Mouse (Mus musculus) MEL (cell line): ENCODE data around the gene Slc39a7. TPM values are rescaled to one million over a fixed set of nuclear protein-coding genes. Genes with fewer than 3 reads are reported as not detected.
"Not testable (repeated sequence)": the region's sequence is repeated elsewhere in the genome, so short reads cannot be mapped to it uniquely, and the experiment has no call there.

ENCODE experiments used
- DNase-seq: peaks from one replicate; pipeline ENCODE4 v3.0.0; 2011; ENCODE audit warnings: low read depth, low spot score
- H3K27ac ChIP-seq: 2 replicates; pipeline ENCODE4 v1.5.1; 2012; ENCODE audit warnings: low read depth, mild to moderate bottlenecking, control low read depth, low read length, moderate library complexity; ENCODE audit not compliant: control insufficient read depth
- H3K27me3 ChIP-seq, 2 experiments: fragments of 150-350 bp in 1 of 2; sonication (generic) in 1 of 2; 2 replicates each; pipeline ENCODE4 v1.6.1; 2012; ENCODE audit warnings: low read length in 2 of 2, mild to moderate bottlenecking in 2 of 2, improper control_type of control experiment in 1 of 2, moderate library complexity in 1 of 2; ENCODE audit not compliant: insufficient read depth in 2 of 2, control insufficient read depth in 1 of 2
- H3K36me3 ChIP-seq, 2 experiments: 2 replicates each; pipeline ENCODE4 v1.6.1; 2012 to 2014; ENCODE audit warnings: low read length in 2 of 2, improper control_type of control experiment in 1 of 2, inconsistent platforms in 1 of 2, mild to moderate bottlenecking in 1 of 2; ENCODE audit not compliant: insufficient read depth in 2 of 2, control insufficient read depth in 1 of 2
- H3K4me1 ChIP-seq, 2 experiments: fragments of 150-350 bp in 1 of 2; sonication (generic) in 1 of 2; 2 replicates each; pipeline ENCODE4 v1.6.1; 2012; ENCODE audit warnings: low read length in 2 of 2, improper control_type of control experiment in 1 of 2, mild to moderate bottlenecking in 1 of 2; ENCODE audit not compliant: insufficient read depth in 2 of 2, control insufficient read depth in 1 of 2
- H3K4me3 ChIP-seq, 2 experiments: fragments of 150-350 bp in 1 of 2; sonication (generic) in 1 of 2; 2 replicates each; pipeline ENCODE4 v1.5.1; 2012; ENCODE audit warnings: low read depth in 2 of 2, low read length in 2 of 2, mild to moderate bottlenecking in 2 of 2, moderate library complexity in 2 of 2, control low read depth in 1 of 2, improper control_type of control experiment in 1 of 2; ENCODE audit not compliant: control insufficient read depth in 1 of 2, insufficient read depth in 1 of 2
- H3K79me2 ChIP-seq: 2 replicates; pipeline ENCODE4 v1.6.1; 2012; ENCODE audit warnings: mild to moderate bottlenecking, low read length, moderate library complexity; ENCODE audit not compliant: control insufficient read depth, poor library complexity, insufficient read depth
- H3K9ac ChIP-seq: 2 replicates; pipeline ENCODE4 v1.6.1; 2012; ENCODE audit warnings: low read depth, mild to moderate bottlenecking, control low read depth, low read length, moderate library complexity; ENCODE audit not compliant: control insufficient read depth, poor library complexity, severe bottlenecking
- H3K9me3 ChIP-seq: fragments of 150-350 bp; sonication (generic); replicated peaks from 2 replicates; pipeline ENCODE4 v1.6.1; 2012; ENCODE audit warnings: mild to moderate bottlenecking, low read length, improper control_type of control experiment, moderate library complexity; ENCODE audit not compliant: insufficient read depth
- CHD1 ChIP-seq: IDR thresholded peaks from 2 replicates; pipeline ENCODE4 v1.6.1; 2012; ENCODE audit warnings: low read depth, mild to moderate bottlenecking, inconsistent platforms, low read length, improper control_type of control experiment
- CHD2 ChIP-seq: IDR thresholded peaks from 2 replicates; pipeline ENCODE4 v1.6.1; 2011; ENCODE audit warnings: low read length, improper control_type of control experiment
- CTCF ChIP-seq, 3 experiments: IDR thresholded peaks in 2 of 3; conservative IDR thresholded peaks in 1 of 3; 2 replicates each; pipeline ENCODE4 v1.5.1; 2011 to 2012; ENCODE audit warnings: low read length in 3 of 3, low read depth in 2 of 3, mild to moderate bottlenecking in 2 of 3, improper control_type of control experiment in 1 of 3, inconsistent platforms in 1 of 3, mixed read lengths in 1 of 3, moderate library complexity in 1 of 3; ENCODE audit not compliant: control insufficient read depth in 1 of 3, insufficient read depth in 1 of 3, poor library complexity in 1 of 3, severe bottlenecking in 1 of 3
- E2F4 ChIP-seq: IDR thresholded peaks from 2 replicates; pipeline ENCODE4 v1.6.1; 2011; ENCODE audit warnings: low read depth, low read length, improper control_type of control experiment, borderline replicate concordance
- HCFC1 ChIP-seq: IDR thresholded peaks from 2 replicates; pipeline ENCODE4 v1.6.1; 2012; ENCODE audit warnings: low read depth, mild to moderate bottlenecking, inconsistent platforms, low read length, improper control_type of control experiment, moderate library complexity
- MAX ChIP-seq: IDR thresholded peaks from 2 replicates; pipeline ENCODE4 v1.6.1; 2011; ENCODE audit warnings: low read length, improper control_type of control experiment
- MEF2A ChIP-seq: IDR thresholded peaks from 2 replicates; pipeline ENCODE4 v1.6.1; 2014; ENCODE audit warnings: low read depth, mild to moderate bottlenecking, inconsistent platforms, low read length, improper control_type of control experiment; ENCODE audit not compliant: poor library complexity, insufficient replicate concordance, severe bottlenecking; ENCODE audit errors: extremely low read depth
- MXI1 ChIP-seq: IDR thresholded peaks from 2 replicates; pipeline ENCODE4 v1.6.1; 2011; ENCODE audit warnings: mild to moderate bottlenecking, low read depth, low read length, improper control_type of control experiment
- MYB ChIP-seq: IDR thresholded peaks from 2 replicates; pipeline ENCODE4 v1.6.1; 2011; ENCODE audit warnings: mild to moderate bottlenecking, low read depth, low read length, improper control_type of control experiment
- POLR2A ChIP-seq, 2 experiments: IDR thresholded peaks; 2 replicates each; pipeline ENCODE4 v1.6.1; 2011 to 2012; ENCODE audit warnings: low read length in 2 of 2, mild to moderate bottlenecking in 2 of 2, control low read depth in 1 of 2, improper control_type of control experiment in 1 of 2, low read depth in 1 of 2, moderate library complexity in 1 of 2; ENCODE audit not compliant: control insufficient read depth in 1 of 2, insufficient read depth in 1 of 2, poor library complexity in 1 of 2
- POLR2AphosphoS2 ChIP-seq: IDR thresholded peaks from 2 replicates; pipeline ENCODE4 v1.6.1; 2011; ENCODE audit warnings: low read length, improper control_type of control experiment
- RCOR1 ChIP-seq: IDR thresholded peaks from 2 replicates; pipeline ENCODE4 v1.6.1; 2012; ENCODE audit warnings: low read depth, mild to moderate bottlenecking, inconsistent platforms, low read length, improper control_type of control experiment
- SMC3 ChIP-seq: IDR thresholded peaks from 2 replicates; pipeline ENCODE4 v1.6.1; 2011; ENCODE audit warnings: low read depth, low read length, improper control_type of control experiment
- TAL1 ChIP-seq: IDR thresholded peaks from 2 replicates; pipeline ENCODE4 v1.6.1; 2012; ENCODE audit warnings: mild to moderate bottlenecking, inconsistent platforms, low read length, moderate library complexity, mixed read lengths
- TCF12 ChIP-seq: IDR thresholded peaks from 2 replicates; pipeline ENCODE4 v1.6.1; 2014; ENCODE audit warnings: low read depth, mild to moderate bottlenecking, inconsistent platforms, low read length, improper control_type of control experiment, moderate library complexity
- UBTF ChIP-seq: IDR thresholded peaks from 2 replicates; pipeline ENCODE4 v1.6.1; 2012; ENCODE audit warnings: low read depth, mild to moderate bottlenecking, inconsistent platforms, low read length, improper control_type of control experiment, moderate library complexity, borderline replicate concordance; ENCODE audit not compliant: insufficient read depth
- USF1 ChIP-seq: IDR thresholded peaks from 2 replicates; pipeline ENCODE4 v1.6.1; 2014; ENCODE audit warnings: low read depth, mild to moderate bottlenecking, inconsistent platforms, low read length, improper control_type of control experiment, moderate library complexity
- USF2 ChIP-seq, 2 experiments: IDR thresholded peaks; 2 replicates each; pipeline ENCODE4 v1.6.1; 2011 to 2012; ENCODE audit warnings: improper control_type of control experiment in 2 of 2, low read length in 2 of 2, borderline replicate concordance in 1 of 2, inconsistent platforms in 1 of 2, low read depth in 1 of 2, mild to moderate bottlenecking in 1 of 2; ENCODE audit not compliant: insufficient read depth in 1 of 2
- ZC3H11A ChIP-seq: IDR thresholded peaks from 2 replicates; pipeline ENCODE4 v1.6.1; 2012; ENCODE audit warnings: low read depth, mild to moderate bottlenecking, inconsistent platforms, low read length, improper control_type of control experiment
- ZKSCAN1 ChIP-seq: IDR thresholded peaks from 2 replicates; pipeline ENCODE4 v1.6.1; 2012; ENCODE audit warnings: low read depth, mild to moderate bottlenecking, inconsistent platforms, low read length, improper control_type of control experiment, moderate library complexity
- ZMIZ1 ChIP-seq: IDR thresholded peaks from 2 replicates; pipeline ENCODE4 v1.6.1; 2012; ENCODE audit warnings: low read depth, mild to moderate bottlenecking, inconsistent platforms, low read length, improper control_type of control experiment, moderate library complexity
- ZNF384 ChIP-seq: IDR thresholded peaks from 2 replicates; pipeline ENCODE4 v1.6.1; 2012; ENCODE audit warnings: low read depth, mild to moderate bottlenecking, inconsistent platforms, low read length, improper control_type of control experiment
- polyA plus RNA-seq, 2 experiments: library from polyadenylated mRNA; stranded (reverse) in 1 of 2; unstranded in 1 of 2; fragments of >175 nt in 1 of 2; fragments of >200 nt in 1 of 2; gene quantifications; 2 replicates each; pipeline versions ENCODE4 v1.2.1 to v1.2.4; 2012; ENCODE audit warnings: low replicate concordance in 2 of 2, low read depth in 1 of 2; ENCODE audit not compliant: insufficient read length in 2 of 2, insufficient read depth in 1 of 2, missing spikeins in 1 of 2
- total RNA-seq: library from RNA; depleted of rRNA; stranded (reverse); fragments of 300-350 nt; gene quantifications from 2 replicates; pipeline ENCODE4 v1.2.3, GENCODE M21; 2012

Gene Slc39a7
- total and polyA plus RNA-seq, 3 experiments: 150 to 152 TPM; not detected in 1

- not testable (repeated sequence) for H3K79me2 ChIP-seq, H3K4me1 ChIP-seq, H3K36me3 ChIP-seq, H3K9ac ChIP-seq, H3K9me3 ChIP-seq, H3K27me3 ChIP-seq, DNase-seq, H3K27ac ChIP-seq, H3K4me3 ChIP-seq
Observed at GRCm38 (mm10) chr17:33997025-33997424, 34.5 kb downstream of the Slc39a7 start.

DNA sequence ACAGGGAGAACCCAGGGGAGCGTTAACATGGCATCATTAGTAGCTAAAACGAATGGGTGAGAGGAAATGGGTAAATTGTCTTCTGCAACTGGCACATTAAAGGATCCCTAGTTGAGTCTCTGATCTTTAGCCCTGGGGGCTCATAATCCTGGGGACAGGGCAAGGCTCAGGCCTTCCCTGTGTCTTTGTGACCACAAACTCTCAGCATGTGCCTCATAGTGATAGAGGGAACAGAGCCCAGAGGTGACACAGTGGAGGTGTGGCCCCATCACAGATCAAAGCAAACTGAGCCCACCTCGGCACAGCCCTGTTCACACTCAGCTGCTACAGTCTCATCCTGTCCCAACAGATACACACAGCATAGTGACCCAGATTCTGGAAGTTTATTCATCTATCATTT lies 35.8 kb downstream of the Slc39a7 start:
- Histone ChIP-seq H3K4me1 (no peaks in the 10 kb centered on the region), H3K27me3 (no peaks in the 10 kb centered on the region), H3K4me3 (no peak overlapping the region), H3K79me2 (peaks cover 2% of the 10 kb centered on the region), H3K9me3 (no peaks in the 10 kb centered on the region), H3K36me3 (no peaks in the 10 kb centered on the region), H3K9ac (no peak overlapping the region), H3K27ac (no peak overlapping the region)
- no peak for DNase-seq
- no peak for TF ChIP-seq TAL1
- no peak for TF ChIP-seq ZMIZ1
- no peak for TF ChIP-seq CHD1
- TF ChIP-seq TCF12: no peak
- no peak for TF ChIP-seq ZNF384
- no peak for TF ChIP-seq MEF2A
- TF ChIP-seq HCFC1: no peak
- TF ChIP-seq POLR2AphosphoS2: no peak
- TF ChIP-seq MYB: no peak
- TF ChIP-seq UBTF: no peak
- TF ChIP-seq RCOR1: no peak
- no peak for TF ChIP-seq CTCF (IDR thresholded peaks at IDR 0.05 in 2 of 3, conservative IDR thresholded peaks at IDR 0.05 in 1 of 3; ENCODE audit: control insufficient read depth in 1 of 3, insufficient read depth in 1 of 3, low read depth in 2 of 3, low read length in 3 of 3, poor library complexity in 1 of 3, severe bottlenecking in 1 of 3)
- TF ChIP-seq ZC3H11A: no peak
- no peak for TF ChIP-seq SMC3

DNA sequence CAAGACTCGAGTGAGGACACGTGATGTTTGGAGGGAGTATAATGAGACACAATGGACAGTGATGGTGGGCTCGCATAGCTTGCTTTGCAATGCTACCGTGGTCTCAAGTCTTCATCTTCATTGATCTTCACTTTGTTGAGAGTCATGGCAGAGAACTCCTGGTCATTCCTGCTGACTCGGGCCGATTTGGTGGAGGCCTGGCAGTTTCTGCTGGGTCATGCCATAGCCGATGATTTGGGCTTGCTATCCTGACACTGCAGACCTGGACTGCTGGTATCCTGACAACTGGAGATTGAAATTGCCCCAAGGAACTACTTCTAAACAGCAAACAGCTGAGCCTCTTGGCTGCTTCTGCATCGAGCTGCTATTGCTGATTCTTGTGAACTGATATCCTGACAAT lies 36.5 kb downstream of the Slc39a7 start:
- H3K4me1 ChIP-seq: no peaks in the 10 kb centered on the region

More for the DNA sequence above, 36.5 kb downstream of the Slc39a7 start:
- H3K79me2 ChIP-seq: peaks cover 2% of the 10 kb centered on the region
- TF ChIP-seq CHD1 (no peak), HCFC1 (no peak), E2F4 (no peak), MXI1 (no peak), TAL1 (no peak), MAX (no peak), USF2 (IDR thresholded peaks at IDR 0.05; ENCODE audit: borderline replicate concordance in 1 of 2, insufficient read depth in 1 of 2, low read depth in 1 of 2, low read length in 2 of 2) (no peak), ZNF384 (no peak), USF1 (no peak), TCF12 (no peak), ZC3H11A (no peak), ZMIZ1 (no peak), SMC3 (no peak), MEF2A (no peak), UBTF (no peak), POLR2A (IDR thresholded peaks at IDR 0.05; ENCODE audit: control insufficient read depth in 1 of 2, insufficient read depth in 1 of 2, low read depth in 1 of 2, low read length in 2 of 2, poor library complexity in 1 of 2) (no peak), POLR2AphosphoS2 (no peak), CHD2 (no peak), ZKSCAN1 (no peak)
- no peaks in the 10 kb centered on the region for H3K9me3 ChIP-seq
- H3K27ac ChIP-seq: no peak overlapping the region
- no peak overlapping the region for H3K4me3 ChIP-seq
- H3K27me3 ChIP-seq: no peaks in the 10 kb centered on the region
- H3K9ac ChIP-seq: no peak overlapping the region
- no peaks in the 10 kb centered on the region for H3K36me3 ChIP-seq
- no peak for DNase-seq
